16 mouse cellular contexts compared by ENCODE assay signal in the genomic region with DNA sequence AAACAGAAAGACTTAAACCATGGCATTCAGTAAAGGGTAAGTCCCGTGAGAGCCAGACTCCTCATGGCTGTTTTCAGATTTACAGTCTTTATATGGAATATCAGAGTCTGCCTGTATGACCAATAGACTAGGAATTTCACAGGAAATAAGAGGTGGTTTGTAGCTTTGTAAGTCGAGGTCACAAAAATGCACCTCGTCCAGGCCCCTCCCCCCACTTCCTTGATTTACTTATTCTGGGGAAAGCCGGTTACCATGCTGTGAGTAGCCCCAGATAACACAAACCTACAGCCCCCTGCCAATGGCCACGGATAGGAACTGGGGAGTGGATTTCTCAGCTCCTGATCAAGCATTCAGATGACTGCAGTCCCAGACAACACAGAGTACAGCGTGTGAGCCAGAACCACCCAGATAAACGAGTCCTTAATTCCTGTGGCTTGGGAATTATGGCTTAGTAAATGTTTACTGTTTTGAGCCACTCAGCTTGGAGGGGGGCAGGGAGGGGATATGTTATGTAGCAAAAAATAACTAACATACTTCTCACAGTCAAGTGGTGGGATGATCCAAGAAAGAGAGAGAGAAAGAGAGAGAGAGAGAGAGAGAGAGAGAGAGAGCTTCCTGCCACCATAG. TPM values are rescaled to one million over a fixed set of nuclear protein-coding genes. Genes with fewer than 3 reads are reported as not detected.
DNase-seq lines count a peak whose midpoint lies in the region; ATAC-seq and TF ChIP-seq lines count a peak whose summit lies in the region.
"Had no signal": no experiment of that assay in that cellular context is flagged by ENCODE, and none has a peak within 500 bp of the region (broad histone marks: within the 10 kb centered on the region; RNA-seq: fewer than 3 reads in every experiment).

No protein-coding gene starts in this region.

- H3K4me1 ChIP-seq in heart, postnatal 0 days (ENCODE audit: control insufficient read depth, insufficient read depth): no peaks in the 10 kb centered on the region
- no peaks in the 10 kb centered on the region for H3K4me1 ChIP-seq in hindbrain, embryonic 12.5 days
- H3K4me1 ChIP-seq: midbrain, embryonic 13.5 days had no signal

- H3K4me2 ChIP-seq in heart, postnatal 0 days (ENCODE audit: low read depth, low read length): no peak overlapping the region
- no peak overlapping the region for H3K4me2 ChIP-seq in hindbrain, embryonic 12.5 days (replicated peaks)
- H3K4me2 ChIP-seq: limb, embryonic 15.5 days; midbrain, embryonic 13.5 days had no signal

- H3K36me3 ChIP-seq in heart, postnatal 0 days (replicated peaks; ENCODE audit: control insufficient read depth, insufficient read depth, low read length): no peaks in the 10 kb centered on the region
- no peaks in the 10 kb centered on the region for H3K36me3 ChIP-seq in hindbrain, embryonic 12.5 days
- H3K36me3 ChIP-seq: limb, embryonic 15.5 days; midbrain, embryonic 13.5 days had no signal

- CTCF ChIA-PET in Patski (lab: Charles Lee): interaction anchor here (0.7 kb wide), 1 partner anchor 39 kb away, joined by 3 read pairs; no protein-coding TSS in a partner anchor

- no peaks in the 10 kb centered on the region for H3K27me3 ChIP-seq in heart, postnatal 0 days (ENCODE audit: control insufficient read depth, insufficient read depth, low read length)
- H3K27me3 ChIP-seq in Patski: no peaks in the 10 kb centered on the region
- H3K27me3 ChIP-seq in hindbrain, embryonic 12.5 days: no peaks in the 10 kb centered on the region
- H3K27me3 ChIP-seq: limb, embryonic 15.5 days; midbrain, embryonic 13.5 days had no signal

- TF ChIP-seq EP300 in heart, postnatal 0 days (IDR thresholded peaks at IDR 0.05; ENCODE audit: low read depth): no peak

- no peak overlapping the region for H3K4me3 ChIP-seq in heart, postnatal 0 days (ENCODE audit: low read depth, low read length)
- H3K4me3 ChIP-seq in hindbrain, embryonic 12.5 days: no peak overlapping the region
- H3K4me3 ChIP-seq: limb, embryonic 15.5 days; midbrain, embryonic 13.5 days had no signal

- intact Hi-C loops in heart, postnatal 36 days (cut with DNase I): no loop called here

- peak; percentile 30; the same call in 1 of the 2 replicates for ATAC-seq in heart, postnatal 0 days (ENCODE audit: insufficient read depth, low read depth)
- ATAC-seq in Patski: peak; percentile 68
- ATAC-seq in hindbrain, embryonic 12.5 days (ENCODE audit: low FRiP score): no peak
- ATAC-seq: CD4-positive, CD25-positive, alpha-beta regulatory T cell, adult 4 months; inflammation-experienced regulatory T-cells, adult 6 months; midbrain, embryonic 13.5 days had no signal

- no peak for DNase-seq in heart, postnatal 0 days (ENCODE audit: low spot score)
- DNase-seq in heart, postnatal 36 days: no peak
- DNase-seq in 3T3-L1 (ENCODE audit: low read depth, low spot score) (peak; percentile 76), Patski (ENCODE audit: low read depth, low spot score) (peak; percentile 68)
- peak; percentile 49 for DNase-seq in lung, postnatal 36 days
- DNase-seq in gastrocnemius, postnatal 4 days (ENCODE audit: low spot score in 2 of 2): no peak
- DNase-seq: adrenal gland, postnatal 36 days; cerebellum, adult 9-10 months; gastrocnemius, postnatal 25 days; kidney, postnatal 10 days; thymus, postnatal 36 days had no signal

- 0 out of 2 replicates have a peak, but pooled peaks cover 2% of the 10 kb centered on the region for H3K9me3 ChIP-seq in heart, postnatal 0 days (replicated peaks; ENCODE audit: control insufficient read depth, low read length)
- H3K9me3 ChIP-seq in hindbrain, embryonic 12.5 days (replicated peaks): no peaks in the 10 kb centered on the region; the same call in 1 of the 2 replicates
- H3K9me3 ChIP-seq: limb, embryonic 15.5 days; midbrain, embryonic 13.5 days had no signal

- in situ Hi-C loops in Patski (cut with MboI; ENCODE audit: low pct_unique_long_range_greater_than_20kb): no loop called here

- 19% methylated on average over 7 of the region's 7 CpGs for WGBS in heart, postnatal 0 days
- WGBS in hindbrain, embryonic 12.5 days: 57% methylated on average over 7 of the region's 7 CpGs

- H3K9ac ChIP-seq in heart, postnatal 0 days (replicated peaks; ENCODE audit: low read depth, low read length): no peak overlapping the region
- no peak overlapping the region for H3K9ac ChIP-seq in hindbrain, embryonic 12.5 days
- H3K9ac ChIP-seq: limb, embryonic 15.5 days; midbrain, embryonic 13.5 days had no signal

- no peak for TF ChIP-seq CTCF in heart, postnatal 0 days (IDR thresholded peaks at IDR 0.05; ENCODE audit: low read depth)
- TF ChIP-seq CTCF in Patski (IDR thresholded peaks at IDR 0.05): no peak

- POLR2A ChIA-PET in Patski (lab: Charles Lee): interaction anchor here (0.7 to 1.1 kb wide), 2 partner anchors 14 to 94 kb away, joined by 3 read pairs; no protein-coding TSS in a partner anchor

- H3K27ac ChIP-seq in heart, postnatal 0 days (ENCODE audit: low read depth): peak overlapping the region; percentile 47; the same call in 1 of the 2 replicates
- no peak overlapping the region for H3K27ac ChIP-seq in hindbrain, embryonic 12.5 days
- H3K27ac ChIP-seq: limb, embryonic 15.5 days; midbrain, embryonic 13.5 days had no signal

RNA-seq across cellular contexts. Expression of a gene that starts 12.4 kb away (rescaled TPM):
- total RNA-seq in heart, postnatal 0 days (2014; rRNA removed; ENCODE audit: low replicate concordance): 6.4 and 8.2 TPM in 2 replicates
- polyA plus RNA-seq in heart, postnatal 0 days (2015; fragmentation: Nextera tagmentation; extraction: Ambion mirVana): 22.3 and 25.4 TPM in 2 replicates
- total RNA-seq in heart, postnatal 36 days (2021): 10 to 100 TPM; 21.6 to 28.0 TPM
- 34.6 TPM for polyA plus RNA-seq in Patski (2021)
- total RNA-seq in gastrocnemius, postnatal 4 days (2021): 10 to 100 TPM; 18.1 to 23.0 TPM
- polyA plus RNA-seq in hindbrain, embryonic 12.5 days (2016; fragmentation: Nextera tagmentation; extraction: Ambion mirVana): 74.3 and 76.7 TPM in 2 replicates

RNA-seq across cellular contexts. Expression of a gene that starts 13.9 kb away (rescaled TPM):
- 5.2 and 7.4 TPM in 2 replicates for total RNA-seq in heart, postnatal 0 days (2014; rRNA removed; ENCODE audit: low replicate concordance)
- 3.6 and 4.2 TPM in 2 replicates for polyA plus RNA-seq in heart, postnatal 0 days (2015; fragmentation: Nextera tagmentation; extraction: Ambion mirVana)
- 1 to 10 TPM; 3.8 to 4.5 TPM for total RNA-seq in heart, postnatal 36 days (2021)
- 5.7 TPM for polyA plus RNA-seq in Patski (2021)
- total RNA-seq in gastrocnemius, postnatal 4 days (2021): 1 to 10 TPM; 6.9 to 8.1 TPM
- polyA plus RNA-seq in hindbrain, embryonic 12.5 days (2016; fragmentation: Nextera tagmentation; extraction: Ambion mirVana): 11.3 and 11.5 TPM in 2 replicates

RNA-seq across cellular contexts. Expression of a gene that starts 54.2 kb away (rescaled TPM):
- total RNA-seq in heart, postnatal 0 days (2014; rRNA removed; ENCODE audit: low replicate concordance): 10.2 and 21.4 TPM in 2 replicates
- 2.0 and 2.2 TPM in 2 replicates for polyA plus RNA-seq in heart, postnatal 0 days (2015; fragmentation: Nextera tagmentation; extraction: Ambion mirVana)
- total RNA-seq in heart, postnatal 36 days (2021): 10 to 100 TPM; 16.0 to 19.2 TPM
- 19.2 TPM for polyA plus RNA-seq in Patski (2021)
- 10 to 100 TPM; 25.3 to 26.6 TPM for total RNA-seq in gastrocnemius, postnatal 4 days (2021)
- 4.5 and 4.6 TPM in 2 replicates for polyA plus RNA-seq in hindbrain, embryonic 12.5 days (2016; fragmentation: Nextera tagmentation; extraction: Ambion mirVana)

Comparison
In these comparisons a context has a peak if more than half of its experiments do, and no peak if none do; other contexts are left out.
1. DNase-seq: peak in 3T3-L1 (single experiment), Patski (single experiment) and lung, postnatal 36 days (single experiment); none in heart, postnatal 0 days (single experiment), heart, postnatal 36 days (0 of 2) and gastrocnemius, postnatal 4 days (0 of 2).